Mouse (Mus musculus) ES-Bruce4 (cell line): Measurements from ENCODE around the gene Syne3. TPM values are rescaled to one million over a fixed set of nuclear protein-coding genes. Genes with fewer than 3 reads are reported as not detected.
A peak's percentile ranks its signal among the peaks of the same experiment; 100 is the strongest.

ENCODE experiments used
- H3K27ac ChIP-seq: 2 replicates; pipeline ENCODE4 v1.5.1; 2012; ENCODE audit warnings: low read length, inconsistent platforms; ENCODE audit not compliant: insufficient read depth
- H3K27me3 ChIP-seq: 2 replicates; pipeline ENCODE4 v1.6.1; 2012; ENCODE audit warnings: mild to moderate bottlenecking, low read length, inconsistent platforms; ENCODE audit not compliant: control insufficient read depth, poor library complexity, insufficient read depth, severe bottlenecking
- H3K36me3 ChIP-seq: 2 replicates; pipeline ENCODE4 v1.6.1; 2012; ENCODE audit warnings: inconsistent platforms, mild to moderate bottlenecking, low read length, moderate library complexity; ENCODE audit not compliant: control insufficient read depth, poor library complexity, insufficient read depth, severe bottlenecking
- H3K4me1 ChIP-seq: one replicate; pipeline ENCODE4 v1.8.1; 2011; ENCODE audit warnings: low read length; ENCODE audit not compliant: control insufficient read depth, insufficient read depth
- H3K4me3 ChIP-seq: 2 replicates; pipeline ENCODE4 v1.5.1; 2011; ENCODE audit warnings: low read depth, mild to moderate bottlenecking, low read length
- H3K9ac ChIP-seq: 2 replicates; pipeline ENCODE4 v1.6.1; 2012; ENCODE audit warnings: low read depth, mild to moderate bottlenecking, inconsistent platforms; ENCODE audit not compliant: poor library complexity, severe bottlenecking
- H3K9me3 ChIP-seq: replicated peaks from 2 replicates; pipeline ENCODE4 v1.6.1; 2012; ENCODE audit warnings: mild to moderate bottlenecking, low read length, inconsistent platforms; ENCODE audit not compliant: control insufficient read depth, poor library complexity, insufficient read depth, severe bottlenecking
- CTCF ChIP-seq: IDR thresholded peaks from one replicate; pipeline ENCODE4 v1.8.1; 2011; ENCODE audit warnings: low read depth, low read length
- EP300 ChIP-seq: IDR thresholded peaks from 2 replicates; pipeline ENCODE4 v1.6.1; 2011; ENCODE audit warnings: low read depth, low read length; ENCODE audit not compliant: insufficient read depth
- POLR2A ChIP-seq: IDR thresholded peaks from one replicate; pipeline ENCODE4 v1.8.1; 2011; ENCODE audit warnings: low read length; ENCODE audit not compliant: insufficient read depth
- polyA plus RNA-seq: library from polyadenylated mRNA; stranded (reverse); fragments of >200 nt; gene quantifications from 2 replicates; pipeline ENCODE4 v1.2.4, GENCODE M21; 2011; ENCODE audit warnings: low read depth; ENCODE audit not compliant: missing spikeins, insufficient read depth, insufficient read length

Gene Syne3
- polyA plus RNA-seq, 1 experiment = 1.2 TPM

- Histone ChIP-seq H3K27ac (no peak overlapping the region), H3K9me3 (no peaks in the 10 kb centered on the region), H3K27me3 (no peaks in the 10 kb centered on the region), H3K4me1 (no peaks in the 10 kb centered on the region), H3K9ac (no peak overlapping the region), H3K36me3 (no peaks in the 10 kb centered on the region), H3K4me3 (no peak overlapping the region)
- TF ChIP-seq CTCF = no peak
- TF ChIP-seq EP300 = no peak
- TF ChIP-seq POLR2A = no peak
Measured at GRCm38 (mm10) chr12:104957165-104957564, 52.4 kb downstream of the Syne3 start.

- H3K9ac ChIP-seq = no peak overlapping the region
- H3K4me1 ChIP-seq = no peaks in the 10 kb centered on the region
- no peaks in the 10 kb centered on the region for H3K36me3 ChIP-seq
- TF ChIP-seq EP300 = no peak
- no peak for TF ChIP-seq POLR2A
- no peak for TF ChIP-seq CTCF
- no peak overlapping the region for H3K27ac ChIP-seq
- no peak overlapping the region for H3K4me3 ChIP-seq
- no peaks in the 10 kb centered on the region for H3K27me3 ChIP-seq
- no peaks in the 10 kb centered on the region for H3K9me3 ChIP-seq
Measured at GRCm38 (mm10) chr12:104956406-104956805, 53.2 kb downstream of the Syne3 start.

- no peaks in the 10 kb centered on the region for H3K27me3 ChIP-seq
- no peak overlapping the region for H3K4me3 ChIP-seq
- no peak overlapping the region for H3K9ac ChIP-seq
- no peak overlapping the region for H3K27ac ChIP-seq
- H3K9me3 ChIP-seq = no peaks in the 10 kb centered on the region
- no peaks in the 10 kb centered on the region for H3K36me3 ChIP-seq
- TF ChIP-seq CTCF (no peak), POLR2A (no peak), EP300 (no peak)
- H3K4me1 ChIP-seq = no peaks in the 10 kb centered on the region
Measured at GRCm38 (mm10) chr12:104955003-104955800, 54.4 kb downstream of the Syne3 start.

- no peaks in the 10 kb centered on the region for H3K27me3 ChIP-seq
- no peaks in the 10 kb centered on the region for H3K4me1 ChIP-seq
- TF ChIP-seq POLR2A (no peak), CTCF (peak; percentile 89), EP300 (no peak)
- no peak overlapping the region for H3K4me3 ChIP-seq
- no peak overlapping the region for H3K27ac ChIP-seq
- no peaks in the 10 kb centered on the region for H3K9me3 ChIP-seq
- no peak overlapping the region for H3K9ac ChIP-seq
- no peaks in the 10 kb centered on the region for H3K36me3 ChIP-seq
Measured at GRCm38 (mm10) chr12:104953941-104954340, 55.7 kb downstream of the Syne3 start.

GRCm38 (mm10) chr12:104952458-104952857 is 57.2 kb downstream of the Syne3 start:
- H3K36me3 ChIP-seq = no peaks in the 10 kb centered on the region
- no peaks in the 10 kb centered on the region for H3K4me1 ChIP-seq
- no peak overlapping the region for H3K9ac ChIP-seq
- H3K9me3 ChIP-seq = no peaks in the 10 kb centered on the region
- 0 out of 2 replicates have a peak, but pooled peaks have one; percentile 46 for TF ChIP-seq EP300
- no peak for TF ChIP-seq POLR2A
- peak; percentile 98 for TF ChIP-seq CTCF
- no peaks in the 10 kb centered on the region for H3K27me3 ChIP-seq
- no peak overlapping the region for H3K4me3 ChIP-seq
- H3K27ac ChIP-seq = no peak overlapping the region

- TF ChIP-seq EP300 (no peak), POLR2A (no peak), CTCF (no peak)
Measured at GRCm38 (mm10) chr12:104947911-104948310, 61.7 kb downstream of the Syne3 start.

More at GRCm38 (mm10) chr12:104947911-104948310, 61.7 kb downstream of the Syne3 start:
- Histone ChIP-seq H3K9me3 (peaks cover 3% of the 10 kb centered on the region; the same call in 1 of the 2 replicates), H3K4me1 (no peaks in the 10 kb centered on the region), H3K27me3 (no peaks in the 10 kb centered on the region), H3K9ac (no peak overlapping the region), H3K36me3 (no peaks in the 10 kb centered on the region), H3K27ac (no peak overlapping the region), H3K4me3 (no peak overlapping the region)
